Mouse (Mus musculus) spleen, adult 2 months (tissue): ENCODE data around the gene Swap70.

ENCODE experiments used
- CTCF ChIP-seq: fragments of 200-500 bp; IDR thresholded peaks from 2 replicates; pipeline ENCODE4 v1.5.1; 2011; ENCODE audit warnings: mild to moderate bottlenecking, inconsistent platforms; ENCODE audit not compliant: insufficient read depth, insufficient read length, insufficient replicate concordance; ENCODE audit errors: extremely low read depth
- POLR2A ChIP-seq: fragments of 200-500 bp; IDR thresholded peaks from 2 replicates; pipeline ENCODE4 v1.6.1; 2011; ENCODE audit warnings: low read depth, low read length, inconsistent platforms

GRCm38 (mm10) chr7:110248677-110249076, 27.2 kb downstream of the Swap70 start:
- TF ChIP-seq CTCF (no peak), POLR2A (no peak)
